Mouse (Mus musculus) mouse trophoblast stem cell (cell line): ENCODE results near the gene Mgll.

ENCODE experiments used
- in situ Hi-C, 2 experiments: fragments of 300-500 bp; cut with MseI, MboI; formaldehyde crosslinking; loops; 2 replicates in 1 of 2; 3 replicates in 1 of 2; pipeline ENCODE4 v1.15.1; 2025

Gene Mgll

DNA sequence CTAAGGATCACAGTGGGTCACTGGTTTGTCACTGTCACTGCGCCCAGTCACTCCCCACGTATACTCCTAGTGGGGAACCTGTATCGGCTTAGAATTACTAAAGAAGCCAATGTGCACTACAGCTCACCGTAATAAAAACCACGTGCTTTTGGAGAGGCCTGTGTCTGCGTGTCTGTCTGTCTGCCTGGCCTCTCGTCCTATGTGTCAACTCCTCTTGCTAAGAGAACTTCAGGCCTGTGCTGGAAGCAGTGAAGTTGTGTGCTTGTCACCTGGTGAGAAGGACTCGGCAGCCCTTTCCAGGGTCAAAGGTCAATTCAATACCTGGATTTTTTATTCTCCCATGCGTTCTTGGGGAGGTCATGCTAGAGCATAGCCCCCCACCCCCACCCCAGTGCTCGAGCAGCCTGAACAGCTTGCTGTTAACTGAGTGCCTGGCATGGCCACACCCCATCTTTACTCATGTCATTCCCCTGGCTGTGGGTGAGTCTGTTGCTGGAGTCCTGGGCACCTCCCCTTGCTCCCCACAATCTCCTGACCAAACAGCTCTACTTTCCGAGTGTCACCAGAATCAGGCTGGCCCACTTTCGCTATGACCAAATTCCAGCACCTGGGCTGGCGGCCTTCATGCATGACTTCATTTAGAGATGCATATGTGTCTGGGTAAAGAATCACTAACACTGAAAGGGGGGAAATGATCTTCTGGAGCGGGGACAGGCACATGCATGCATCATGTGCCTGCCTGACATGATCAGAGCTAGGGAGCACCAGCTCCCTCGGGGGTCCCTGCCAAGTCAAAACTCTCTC, 104.2 kb downstream of the Mgll start:
- in situ Hi-C loops: no loop called here

DNA sequence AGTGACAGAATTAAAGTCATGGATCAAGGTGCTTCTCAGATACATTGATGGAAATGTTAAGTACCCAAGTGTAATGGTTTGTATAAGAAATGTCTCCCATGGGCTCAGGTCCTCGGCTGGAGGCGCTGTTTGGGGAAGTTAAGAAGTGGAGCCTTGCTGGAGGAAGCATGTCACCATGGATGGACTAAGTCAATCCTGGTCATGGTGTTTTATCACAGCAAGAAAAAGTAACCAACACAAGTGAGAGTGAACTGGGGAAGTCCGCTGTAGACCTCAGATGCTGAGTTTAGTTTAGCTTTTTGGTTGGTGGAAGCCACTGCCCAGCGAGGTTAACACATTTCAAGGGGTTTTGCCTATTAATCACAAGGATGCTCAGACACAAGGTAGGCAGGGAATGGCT, 105.4 kb downstream of the Mgll start:
- in situ Hi-C loops: no loop called here

- in situ Hi-C loops: no loop called here
Measured at GRCm38 (mm10) chr6:88830112-88830702, 106.0 kb downstream of the Mgll start.

DNA sequence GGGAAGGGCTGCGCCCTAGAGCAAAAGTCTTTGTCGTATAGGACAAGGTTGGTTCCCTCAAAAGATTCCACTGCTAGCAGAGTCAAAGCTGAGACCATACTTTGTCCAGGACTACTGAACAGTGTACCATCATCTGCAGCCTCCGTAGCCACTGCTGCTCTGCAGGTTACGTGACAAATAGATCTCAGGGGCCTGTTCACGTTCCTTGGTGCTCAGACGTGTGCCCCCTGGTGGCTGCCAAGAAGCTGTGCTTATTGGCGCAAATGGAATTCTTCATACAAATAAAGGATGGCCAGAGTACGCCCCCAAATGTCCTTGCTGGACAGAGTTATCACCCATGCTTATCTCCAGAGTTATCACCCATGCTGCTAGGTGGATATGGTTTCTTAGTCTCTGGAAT, 107.2 kb downstream of the Mgll start:
- in situ Hi-C loops: no loop called here

GRCm38 (mm10) chr6:88832663-88833062, 108.5 kb downstream of the Mgll start:
- in situ Hi-C loops: no loop called here

GRCm38 (mm10) chr6:88833340-88834140, 109.3 kb downstream of the Mgll start:
- in situ Hi-C loops: no loop called here

DNA sequence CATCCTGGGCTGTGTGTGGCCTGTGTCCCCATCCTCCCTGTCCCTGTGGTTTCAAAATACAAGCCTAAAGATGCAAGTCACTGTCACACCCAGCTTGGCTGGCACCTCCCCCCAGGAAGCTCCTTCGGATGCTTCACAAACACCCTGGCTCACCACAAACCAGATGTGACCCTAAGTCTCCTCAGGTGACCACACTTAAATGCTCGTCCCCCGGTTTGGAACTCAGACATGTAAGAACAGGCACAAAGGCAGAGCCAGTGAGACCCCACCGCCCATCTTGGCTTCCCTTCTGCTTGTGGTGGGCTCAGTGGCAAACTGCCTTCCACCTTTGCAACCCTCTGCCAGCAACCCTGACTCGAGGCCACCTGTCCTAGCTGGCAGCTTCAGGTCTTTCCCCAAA, 110.8 kb downstream of the Mgll start:
- in situ Hi-C loops: no loop called here

DNA sequence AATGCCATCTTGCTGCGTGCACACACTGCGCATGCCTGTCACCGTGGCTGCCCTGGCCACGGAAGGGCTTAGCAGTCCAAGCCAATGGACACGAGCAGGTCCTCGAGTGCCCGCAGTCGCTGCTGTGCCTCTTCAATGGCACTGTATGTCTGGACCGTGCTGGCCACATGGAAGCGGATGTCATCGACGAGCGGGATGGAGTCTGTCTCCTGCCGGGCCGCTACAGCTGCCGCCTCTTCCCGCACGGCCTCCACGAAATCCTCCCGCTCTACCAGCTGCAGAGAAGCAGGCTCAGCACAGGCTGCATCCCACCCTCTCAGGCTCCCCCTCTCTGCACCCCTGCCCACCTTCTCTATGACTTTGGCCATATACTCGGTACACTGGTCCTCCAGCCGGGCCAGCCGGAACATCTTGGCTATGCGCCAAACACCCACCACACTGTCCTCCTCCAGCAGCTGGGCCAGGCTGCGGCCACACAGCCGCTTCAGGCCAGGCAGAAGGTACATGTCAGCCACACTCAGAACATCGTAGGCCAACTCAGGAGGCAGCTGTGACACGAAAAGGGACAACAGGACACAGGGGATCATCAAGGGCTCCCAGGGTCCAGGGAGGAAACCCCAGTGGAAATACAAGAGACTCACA, 112.1 kb downstream of the Mgll start:
- in situ Hi-C loops: no loop called here

DNA sequence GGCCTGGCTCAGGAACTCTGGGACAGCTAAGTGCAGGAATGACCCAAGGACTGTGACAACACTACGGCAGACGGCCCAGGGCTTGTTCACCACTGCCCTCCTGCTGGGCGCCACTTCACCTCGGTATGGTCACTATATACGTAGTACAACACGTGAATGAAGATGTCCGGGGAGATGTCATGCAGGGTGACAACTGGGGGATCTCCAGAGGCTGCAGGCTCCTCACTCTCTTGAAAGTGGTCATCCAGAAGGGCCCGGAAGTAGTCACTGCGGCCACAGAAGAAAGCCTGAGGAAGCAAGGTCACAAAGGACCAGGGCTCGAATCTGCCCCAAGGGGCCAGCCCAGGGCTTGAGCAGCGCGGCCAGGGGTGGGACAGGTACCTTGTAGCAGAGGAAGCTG, 113.8 kb downstream of the Mgll start:
- in situ Hi-C loops: no loop called here

- in situ Hi-C loops: no loop called here
Measured at GRCm38 (mm10) chr6:88838613-88839012, 114.4 kb downstream of the Mgll start.

DNA sequence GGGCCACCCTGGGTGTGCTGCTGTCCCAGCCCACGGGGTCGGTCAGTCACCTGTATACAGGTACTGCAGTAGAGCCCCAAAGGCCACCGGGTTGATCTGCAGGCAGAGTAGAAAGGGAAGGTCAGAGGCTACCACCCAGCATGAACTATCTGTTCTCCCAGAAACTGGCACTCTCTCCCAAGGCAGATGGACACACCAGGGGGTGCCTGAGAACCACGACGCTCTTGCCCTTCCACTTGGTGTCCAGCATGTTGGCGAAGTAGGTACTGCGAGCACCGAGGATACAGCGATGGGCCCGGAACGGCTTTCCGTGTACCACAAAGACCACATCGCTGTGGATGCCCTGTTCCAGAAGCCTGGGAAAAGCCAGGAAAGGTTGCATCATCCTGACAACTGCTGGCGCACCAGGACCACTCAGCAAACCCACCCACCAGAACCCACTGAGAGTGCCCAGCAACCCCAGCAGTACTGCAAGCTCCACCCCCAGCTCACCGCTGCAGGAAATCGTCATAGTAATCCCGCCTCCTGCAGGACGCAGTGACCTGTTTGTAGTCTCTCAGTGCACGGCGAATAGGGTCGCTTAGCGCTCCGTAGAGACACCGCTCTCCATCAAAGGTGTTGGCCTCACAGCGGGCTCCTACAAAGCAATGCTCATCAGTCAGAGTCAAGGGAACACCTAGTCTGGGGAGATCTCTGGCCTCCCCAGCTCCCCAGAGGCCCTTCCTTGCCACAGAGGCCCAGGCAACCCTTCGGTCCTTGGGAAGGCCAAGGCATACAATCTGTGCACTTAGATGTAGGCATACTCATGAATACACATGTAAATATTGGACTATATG, 115.1 kb downstream of the Mgll start:
- in situ Hi-C loops: no loop called here

- in situ Hi-C loops: no loop called here
Measured at GRCm38 (mm10) chr6:88840211-88840610, 116.0 kb downstream of the Mgll start.

DNA sequence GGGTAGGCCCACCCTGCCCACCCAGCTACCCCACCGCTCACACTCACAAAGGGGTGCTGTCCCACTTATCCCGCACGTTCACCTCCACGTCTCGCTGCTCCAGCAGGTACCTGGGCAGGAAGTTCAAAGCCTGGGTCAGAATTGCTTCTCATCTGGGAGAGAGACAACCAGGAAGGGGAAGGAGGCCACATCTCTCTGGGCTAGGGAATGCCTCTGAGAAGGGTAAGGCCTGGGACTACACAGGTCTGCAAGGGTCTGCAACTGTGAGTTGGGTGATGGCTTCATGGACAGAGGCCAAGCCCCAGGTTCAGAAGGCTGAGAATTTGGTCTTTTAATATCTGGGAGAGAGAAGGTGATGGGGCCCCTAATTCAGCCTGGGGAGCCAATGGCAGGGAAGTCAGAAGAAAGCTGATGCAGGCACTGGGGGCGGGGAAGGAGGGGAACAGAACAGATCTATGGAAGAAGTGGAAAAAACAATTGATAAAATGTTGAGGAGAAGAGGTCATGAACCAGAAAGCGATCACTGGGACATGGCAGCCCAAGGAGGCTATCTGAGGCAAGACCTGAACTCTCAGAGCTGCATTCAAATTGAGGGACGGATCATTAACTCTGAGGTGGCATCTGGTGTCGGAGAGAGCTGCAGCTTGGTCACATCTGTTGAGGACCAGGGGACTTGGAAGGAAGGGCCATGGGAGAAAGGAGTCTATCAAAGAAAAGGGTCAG, 116.7 kb downstream of the Mgll start:
- in situ Hi-C loops: no loop called here

DNA sequence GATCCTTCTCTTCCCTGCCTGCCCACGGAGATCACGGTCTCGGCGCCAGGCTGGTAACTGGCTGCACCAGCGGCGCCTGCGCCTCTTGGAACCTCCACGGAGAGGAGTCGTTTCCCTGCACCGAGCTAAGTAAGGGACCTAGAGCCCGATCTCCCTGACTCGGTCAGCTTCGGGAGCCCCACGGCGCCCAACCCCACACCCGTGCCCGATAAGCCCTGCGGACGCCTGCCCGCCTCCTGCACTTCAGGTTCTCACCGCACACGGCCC, 117.2 kb downstream of the Mgll start:
- in situ Hi-C loops: no loop called here

- in situ Hi-C loops: no loop called here
Measured at GRCm38 (mm10) chr6:88841781-88842689, 117.8 kb downstream of the Mgll start, which contains the start of gene Abtb1. Gene Abtb1, minus strand, starts transcription at chr6:88841984.

- in situ Hi-C loops: no loop called here
Measured at GRCm38 (mm10) chr6:88842731-88843151, 118.5 kb downstream of the Mgll start.

GRCm38 (mm10) chr6:88843241-88843640, 119.0 kb downstream of the Mgll start:
- in situ Hi-C loops: no loop called here

DNA sequence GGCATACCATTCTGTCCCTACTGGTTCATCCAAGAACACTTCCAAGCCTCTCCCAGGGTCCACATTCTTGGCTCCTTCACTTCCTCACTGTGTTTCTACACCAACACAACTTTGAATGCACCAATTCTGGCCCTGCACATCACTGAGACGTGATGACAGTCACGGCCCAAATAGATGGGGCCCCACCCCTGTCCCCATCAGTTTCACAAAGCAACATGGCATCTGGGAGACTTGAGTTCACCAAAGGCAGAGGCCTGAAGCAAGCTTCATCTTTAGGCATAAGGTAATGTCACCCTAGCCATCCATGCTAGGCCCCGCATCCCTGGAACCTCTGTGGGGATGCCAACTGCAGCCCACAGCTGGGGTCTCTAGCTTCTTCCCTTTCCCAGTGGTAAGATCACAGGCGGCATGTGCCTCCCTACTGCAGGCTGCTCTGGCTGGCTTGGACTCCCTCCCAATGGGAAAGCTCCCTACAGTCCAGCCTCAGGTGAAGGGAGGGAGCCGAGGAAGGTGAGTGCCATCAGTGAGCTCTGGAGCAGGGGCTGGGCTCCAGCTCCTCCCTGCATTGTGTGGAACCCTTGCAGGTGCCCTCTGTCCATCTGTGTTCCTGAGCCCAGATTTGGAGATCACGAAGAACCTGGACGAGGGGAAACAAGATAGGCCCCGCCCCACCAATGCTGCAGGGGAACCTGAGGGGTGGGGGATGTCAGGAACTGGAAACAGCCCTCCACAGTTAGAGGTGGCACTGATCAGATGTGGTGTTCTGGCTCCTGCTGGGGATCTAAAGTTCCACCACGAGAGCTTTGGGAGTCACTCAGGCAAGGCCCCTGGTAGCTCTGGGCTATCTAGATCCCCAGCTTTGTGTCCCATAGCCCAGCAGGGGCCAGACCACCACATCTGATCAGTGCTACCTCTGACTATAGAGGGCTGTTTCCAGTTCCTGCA, 119.8 kb downstream of the Mgll start:
- in situ Hi-C loops: no loop called here
